Mouse (Mus musculus): Measurements from ENCODE around the gene Hist2h2ab.
"Not testable (repeated sequence)": the region's sequence is repeated elsewhere in the genome, so short reads cannot be mapped to it uniquely, and the experiment has no call there.

The Hist2h2ab gene

DNA sequence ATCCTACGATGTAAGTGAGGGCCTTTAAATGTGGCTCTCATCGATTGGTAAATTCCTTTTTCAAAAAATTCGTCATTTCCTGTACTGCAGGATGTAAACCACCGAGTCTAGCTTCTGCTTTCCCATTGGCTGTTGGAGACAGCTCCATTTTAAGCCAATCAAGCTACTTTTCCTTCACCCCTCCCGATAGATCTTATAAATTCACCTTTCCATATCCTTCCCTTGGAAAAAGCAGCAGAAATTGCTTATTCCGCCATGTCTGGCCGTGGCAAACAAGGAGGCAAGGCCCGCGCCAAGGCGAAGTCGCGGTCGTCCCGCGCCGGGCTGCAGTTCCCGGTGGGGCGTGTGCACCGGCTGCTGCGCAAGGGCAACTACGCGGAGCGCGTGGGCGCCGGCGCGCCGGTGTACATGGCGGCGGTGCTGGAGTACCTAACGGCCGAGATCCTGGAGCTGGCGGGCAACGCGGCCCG lies at the start of gene Hist2h2ab, which contains the start of gene Bola1:
Gene Hist2h2ab, plus strand, starts transcription at position 205 of the 470 bp plus-strand sequence.
Gene Bola1, minus strand, starts transcription at position 49 of the 470 bp plus-strand sequence.
- peak; percentile 65 for DNase-seq

DNA sequence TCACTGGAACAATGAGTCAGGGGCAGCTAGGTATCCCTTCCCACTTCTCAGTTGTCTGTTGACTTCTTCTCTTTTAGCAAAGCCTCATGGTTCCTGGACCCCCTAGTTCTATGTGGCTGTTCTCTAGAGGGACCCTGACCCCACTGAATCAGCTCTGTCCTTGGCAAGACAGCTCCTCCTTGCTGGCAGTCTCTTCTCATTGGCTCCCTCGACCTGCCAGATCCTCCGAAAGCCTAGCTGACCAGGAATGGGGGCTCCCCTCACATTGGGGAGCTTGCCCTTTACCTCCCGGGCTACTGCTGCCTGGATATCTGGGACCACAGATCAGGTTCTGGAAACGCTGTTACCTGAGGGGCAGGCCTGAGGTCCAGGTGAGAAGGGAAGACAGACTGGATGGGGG lies 49.4 kb upstream of the Hist2h2ab start:
- no peak for DNase-seq

DNA sequence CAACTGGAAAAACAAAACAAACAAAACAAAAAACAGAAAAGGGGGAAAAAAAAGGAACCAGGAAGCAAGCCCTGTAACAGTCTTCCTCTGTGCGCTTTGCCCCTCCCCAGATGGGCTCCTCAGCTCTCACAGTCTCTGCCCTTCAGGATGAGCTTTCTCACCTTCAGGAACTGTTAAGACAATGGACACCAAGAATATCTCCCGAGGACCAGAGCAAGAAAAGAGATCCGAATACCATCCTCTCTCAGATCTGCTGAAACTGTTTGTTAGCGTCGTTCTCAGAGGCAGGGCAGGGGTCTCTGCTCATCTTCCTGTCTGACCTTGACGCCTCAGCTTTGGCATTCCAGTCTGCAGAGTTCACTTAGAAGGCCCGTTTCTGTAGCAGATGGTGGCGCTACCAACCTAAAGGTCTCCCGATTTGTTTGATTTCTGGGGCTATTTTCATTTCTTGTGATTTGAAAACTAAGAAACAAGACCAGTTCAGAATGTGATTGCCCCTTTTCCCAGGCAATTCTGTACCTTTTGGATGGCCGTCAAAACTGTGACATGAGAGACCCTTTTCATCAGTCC lies 48.6 kb upstream of the Hist2h2ab start:
- DNase-seq: no peak

DNA sequence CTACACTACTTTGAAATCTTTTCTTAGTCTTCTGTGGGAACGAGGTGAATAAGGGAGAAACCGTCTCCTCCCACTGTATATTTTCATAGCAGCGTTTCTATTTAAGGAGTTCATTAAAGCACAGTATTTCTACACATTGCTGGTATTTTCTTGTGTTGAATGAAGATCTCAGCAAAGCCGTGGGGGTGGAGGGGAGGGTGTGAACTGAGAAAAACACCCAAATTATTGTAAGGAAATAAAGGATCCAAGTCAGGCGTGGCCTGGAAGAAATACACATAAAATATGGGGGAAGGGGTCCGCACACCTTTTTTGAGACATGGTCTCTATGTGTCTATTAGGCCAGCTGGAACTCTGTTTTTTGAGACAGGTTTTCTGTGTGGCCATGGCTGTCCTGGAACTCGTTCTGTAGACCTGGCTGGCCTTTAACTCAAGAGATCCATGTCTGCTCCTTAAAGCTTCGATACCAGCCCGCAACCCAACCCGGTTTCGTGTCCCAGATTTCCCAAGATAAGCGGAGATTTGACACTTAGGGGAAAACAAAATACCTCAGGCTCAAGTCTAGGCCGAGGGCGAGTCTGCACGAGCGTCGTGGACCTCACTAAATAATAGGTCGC lies 48.0 kb upstream of the Hist2h2ab start:
- DNase-seq: no peak

DNA sequence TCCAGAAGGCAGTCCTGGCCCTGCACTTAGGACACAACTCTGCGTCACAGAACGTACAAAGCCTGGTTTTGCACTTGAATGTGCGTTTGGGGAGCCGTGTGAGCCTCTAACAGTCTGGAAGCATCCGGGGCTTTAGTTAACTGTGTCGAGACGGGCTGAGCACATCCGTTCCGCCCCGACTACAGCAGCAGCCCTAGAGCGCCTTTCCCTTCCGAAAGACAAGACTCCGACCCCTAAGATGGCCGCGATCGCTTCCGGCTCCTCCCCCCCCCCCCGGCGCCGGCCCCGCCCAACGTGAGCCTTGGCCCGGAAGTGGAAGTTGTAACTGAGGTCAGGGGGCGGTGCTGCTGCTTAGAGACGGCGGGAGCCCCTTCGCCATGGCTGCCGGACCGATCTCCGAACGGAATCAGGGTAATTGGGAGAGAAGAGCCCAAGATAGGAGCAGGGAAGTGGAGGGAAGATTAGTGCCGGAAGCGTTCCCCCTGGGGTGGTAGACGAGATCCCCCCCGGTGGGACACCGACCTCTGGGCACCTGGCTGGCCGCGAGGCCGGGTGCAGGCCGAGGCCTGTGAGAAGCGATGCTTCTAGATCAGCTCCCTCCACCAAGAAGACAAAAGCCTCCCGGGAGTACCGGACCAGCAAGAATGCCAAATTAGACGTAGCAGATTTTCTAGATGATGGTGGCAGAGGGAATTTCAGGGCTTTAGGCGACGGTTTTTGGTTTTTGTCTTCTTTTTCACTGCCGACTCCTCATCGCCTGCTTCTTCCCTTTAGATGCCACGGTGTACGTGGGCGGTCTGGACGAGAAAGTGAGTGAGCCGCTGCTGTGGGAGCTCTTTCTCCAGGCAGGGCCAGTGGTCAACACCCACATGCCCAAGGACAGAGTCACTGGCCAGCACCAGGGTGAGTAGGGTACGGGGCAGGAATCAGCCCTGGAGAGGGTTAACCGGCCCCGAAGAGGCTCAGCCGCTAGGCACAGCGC lies 47.2 kb upstream of the Hist2h2ab start, which contains the start of gene Sf3b4:
Gene Sf3b4, plus strand, starts transcription at position 136 of the 982 bp plus-strand sequence.
- DNase-seq: peak; percentile 82

DNA sequence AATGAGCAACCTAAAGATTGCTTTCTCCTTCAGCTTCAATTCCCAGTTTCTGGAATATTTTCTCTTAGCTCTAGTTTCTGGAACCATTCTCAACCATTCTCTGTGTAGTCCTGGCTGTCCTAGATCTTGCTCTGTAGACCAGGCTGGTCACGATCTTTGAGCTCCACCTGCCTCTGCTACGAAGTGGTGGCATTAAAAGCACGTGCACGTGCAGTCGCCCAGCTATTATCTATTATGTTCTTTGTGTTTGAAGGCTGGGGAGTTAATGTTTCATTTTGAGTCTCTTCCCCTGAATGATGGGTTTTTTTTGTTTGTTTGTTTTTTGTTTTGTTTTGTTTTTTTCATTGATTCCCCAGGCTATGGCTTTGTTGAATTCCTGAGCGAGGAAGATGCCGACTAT lies 46.5 kb upstream of the Hist2h2ab start:
- no peak for DNase-seq

DNA sequence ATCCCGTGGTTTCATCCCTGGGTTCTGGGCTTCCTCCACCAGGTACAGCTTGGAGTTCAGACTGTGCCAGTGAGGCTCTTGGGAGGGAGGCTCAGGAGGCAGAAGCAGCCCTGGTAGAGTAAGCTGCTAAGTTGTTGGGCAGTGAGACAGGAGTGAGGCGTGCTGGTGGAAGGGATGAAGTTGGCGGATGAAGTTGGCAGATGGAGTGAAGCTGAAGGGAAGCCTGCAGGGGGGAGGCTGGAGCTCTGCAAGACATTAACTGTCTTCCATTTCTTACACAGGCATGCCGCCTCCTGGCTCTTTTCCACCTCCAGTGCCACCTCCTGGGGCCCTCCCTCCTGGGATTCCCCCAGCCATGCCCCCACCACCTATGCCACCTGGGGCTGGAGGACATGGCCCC lies 45.6 kb upstream of the Hist2h2ab start:
- not testable (repeated sequence) for DNase-seq

DNA sequence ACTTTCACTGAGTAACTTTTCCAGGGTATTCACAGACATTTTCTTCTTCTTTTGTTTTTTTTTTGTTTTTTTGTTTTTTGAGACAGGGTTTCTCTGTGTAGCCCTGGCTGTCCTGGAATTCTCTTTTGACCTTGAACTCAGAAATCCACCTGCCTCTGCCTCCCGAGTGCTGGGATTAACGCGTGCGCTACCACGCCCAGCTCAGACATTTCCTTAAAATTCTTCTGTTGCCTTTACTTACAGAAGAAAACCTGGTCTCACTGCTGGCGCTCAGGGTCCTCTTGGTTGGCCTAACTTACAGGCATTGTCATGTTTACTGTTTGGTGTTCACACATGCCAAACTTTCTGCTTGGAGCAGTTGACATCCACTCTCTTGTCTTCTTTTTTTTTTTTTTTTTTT lies 44.4 kb upstream of the Hist2h2ab start:
- no peak for DNase-seq

DNA sequence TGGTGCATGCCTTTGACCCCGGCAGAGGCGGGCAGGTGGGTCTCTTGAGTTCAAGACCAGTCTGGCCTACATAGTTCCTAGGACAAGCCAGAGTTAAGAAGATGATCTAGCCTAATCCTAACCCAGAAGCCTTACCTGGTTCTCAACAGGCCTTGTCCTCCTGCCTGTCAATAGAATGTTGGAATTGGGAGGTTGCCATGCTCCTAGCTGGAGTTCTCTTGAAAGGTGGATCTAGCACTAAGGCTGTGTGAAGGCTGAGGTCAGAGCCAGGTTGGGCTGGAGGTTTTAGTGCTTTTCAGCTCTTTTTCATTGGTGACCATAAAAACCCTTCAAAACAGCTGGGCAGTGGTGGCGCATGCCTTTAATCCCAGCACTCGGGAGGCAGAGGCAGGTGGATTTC lies 41.2 kb upstream of the Hist2h2ab start:
- DNase-seq: no peak

DNA sequence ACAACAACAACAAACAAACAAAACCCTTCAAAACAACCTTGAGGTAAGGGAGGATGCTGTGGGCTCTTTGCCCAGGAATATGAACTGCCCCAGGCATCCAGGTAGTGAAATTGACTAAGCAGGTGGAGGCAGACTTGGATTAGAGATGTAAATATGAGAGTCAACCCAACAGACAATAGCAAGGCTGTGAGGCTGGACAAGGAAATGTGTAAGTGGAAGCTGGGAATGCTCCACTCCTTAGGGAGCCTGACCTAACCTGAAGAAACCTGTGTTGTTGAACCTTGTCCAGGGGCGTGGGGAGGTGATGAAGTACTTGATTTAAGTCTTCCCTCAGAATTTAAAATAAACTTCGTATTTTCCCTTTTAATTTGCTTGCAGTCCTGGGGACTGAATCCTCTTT lies 40.8 kb upstream of the Hist2h2ab start:
- DNase-seq: no peak

DNA sequence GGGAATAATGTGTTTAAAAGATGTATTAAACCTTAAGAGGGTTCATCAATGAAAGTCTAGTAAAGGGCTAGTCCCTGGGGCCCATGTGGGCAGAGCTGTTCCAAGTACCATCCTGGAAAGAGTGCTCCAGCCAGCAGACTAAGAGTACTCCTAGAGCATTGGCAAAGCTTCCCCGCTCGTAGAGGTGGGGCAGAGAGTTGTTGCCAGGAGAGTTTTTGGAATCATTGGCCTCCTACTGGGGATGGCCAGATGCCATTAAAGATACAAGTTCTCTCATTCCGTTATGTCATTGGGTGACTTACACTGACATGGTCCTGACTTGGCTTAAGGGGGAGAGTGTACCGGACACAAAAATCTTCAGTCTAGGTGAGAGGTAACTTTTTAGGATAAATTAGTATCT lies 40.1 kb upstream of the Hist2h2ab start:
- no peak for DNase-seq

DNA sequence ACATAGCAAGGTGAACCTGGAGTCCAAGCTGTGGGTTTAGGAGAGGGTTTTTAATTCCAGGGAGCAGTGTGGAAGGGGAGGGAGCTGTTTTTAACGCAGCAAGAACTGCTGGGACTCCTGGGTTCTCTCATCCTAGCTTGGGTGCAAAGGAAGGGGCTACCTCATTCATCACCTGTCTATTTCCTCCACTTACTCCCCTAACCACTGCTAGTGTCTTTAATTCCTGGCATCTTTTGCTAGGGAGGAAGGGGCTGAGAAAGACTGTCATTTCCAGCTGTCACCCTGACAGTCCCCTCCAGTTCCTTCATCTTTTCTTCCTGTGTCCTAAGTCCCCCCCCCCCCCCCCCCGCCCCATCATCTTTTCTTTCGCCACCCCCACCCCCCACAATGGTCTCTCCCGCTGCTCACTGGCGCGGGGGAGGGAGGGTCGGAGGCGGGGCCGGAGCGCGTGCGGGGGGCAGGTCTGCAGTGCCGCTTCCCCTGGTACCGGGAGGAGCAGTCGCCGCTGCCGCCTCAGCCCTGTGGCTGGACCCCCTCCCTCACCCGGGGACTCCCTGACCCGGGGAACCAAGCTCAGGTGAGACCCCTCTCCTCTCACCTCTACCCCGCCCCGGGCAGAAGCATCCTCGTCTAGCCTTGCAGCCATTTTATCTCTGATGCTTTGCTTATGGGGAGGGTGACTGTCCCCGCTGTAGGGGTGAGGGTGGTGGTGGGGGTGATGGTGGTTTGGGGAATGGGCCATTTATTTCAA lies 38.8 kb upstream of the Hist2h2ab start, which contains the start of gene Sv2a:
Gene Sv2a, plus strand, starts transcription at position 425 of the 751 bp plus-strand sequence.
- DNase-seq: peak; percentile 83

DNA sequence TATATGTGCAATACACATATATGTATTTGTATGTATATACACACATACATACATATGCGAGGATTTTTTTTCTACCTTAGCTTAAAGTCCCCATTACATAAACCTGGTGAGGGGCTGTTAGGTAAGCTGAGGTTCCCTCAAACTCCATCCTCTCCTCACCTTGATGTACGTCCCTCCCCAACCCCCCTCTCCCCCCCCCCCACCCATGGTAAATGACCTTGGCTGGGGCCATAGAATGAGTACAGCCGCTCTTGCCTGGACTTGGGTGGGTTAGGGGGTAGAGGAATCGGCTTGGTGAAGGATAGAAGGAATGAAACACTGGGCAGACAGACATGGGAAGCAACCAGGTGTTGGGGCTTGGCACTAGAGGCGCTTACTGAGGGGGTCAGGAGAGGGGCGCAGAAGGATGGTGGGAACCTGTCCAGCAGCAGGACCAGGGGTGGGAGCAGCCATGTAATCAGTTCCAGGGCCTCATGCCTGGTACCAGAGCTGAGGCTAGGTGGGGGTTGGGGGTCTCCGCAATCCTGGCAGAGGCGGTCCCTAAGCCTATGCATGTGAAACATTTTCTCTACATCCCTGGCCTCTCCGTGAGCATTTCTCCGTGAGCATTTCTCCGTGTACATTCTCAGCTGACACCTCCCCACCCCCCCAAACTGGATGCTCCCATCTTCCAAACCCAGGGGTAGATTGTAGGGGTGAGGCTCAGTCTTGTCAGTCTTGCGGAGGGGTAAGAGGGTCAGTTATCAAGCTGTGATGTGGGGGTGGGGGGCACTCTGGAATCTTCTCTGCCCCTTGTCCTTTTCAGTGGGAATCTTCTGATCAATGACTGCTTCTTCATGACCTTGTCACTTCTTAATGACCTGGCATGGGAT lies 37.9 kb upstream of the Hist2h2ab start:
- peak; percentile 49 for DNase-seq

DNA sequence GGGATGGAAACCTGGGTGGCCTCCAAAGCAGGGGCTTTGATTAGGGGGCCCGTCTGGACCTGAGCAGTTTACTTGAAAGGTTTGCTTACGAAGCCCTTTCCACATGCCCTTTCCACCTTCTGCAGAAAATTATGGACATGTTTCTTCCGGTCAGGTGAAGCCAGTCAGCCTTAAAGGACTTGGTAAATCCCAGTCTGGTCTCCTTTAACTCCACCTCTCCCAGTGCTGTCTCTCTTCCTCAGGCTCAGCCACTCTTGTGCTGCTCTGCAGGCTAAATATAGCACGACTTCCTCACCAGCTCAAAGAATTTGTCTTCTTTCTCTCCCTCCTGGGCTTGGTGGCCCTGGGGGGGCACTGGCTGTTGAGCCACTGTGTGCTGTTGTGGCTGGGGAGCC lies 37.3 kb upstream of the Hist2h2ab start:
- no peak for DNase-seq

DNA sequence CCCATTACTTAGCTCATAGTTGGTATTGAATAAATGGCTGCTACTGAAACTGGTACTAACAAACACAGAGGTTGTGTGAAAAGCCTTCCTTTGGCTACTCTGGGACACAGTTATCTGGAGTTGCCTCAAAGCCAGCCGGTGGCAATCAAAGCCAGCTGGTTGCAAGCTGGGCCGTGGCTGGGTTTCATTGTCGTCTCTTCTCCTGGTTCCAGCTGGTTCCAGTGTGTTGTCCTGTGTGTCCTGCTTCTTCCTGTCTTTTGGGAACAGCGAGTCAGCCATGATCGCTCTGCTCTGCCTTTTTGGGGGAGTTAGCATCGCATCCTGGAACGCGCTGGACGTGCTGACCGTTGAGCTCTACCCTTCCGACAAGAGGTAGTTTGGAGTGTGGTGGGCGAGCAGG lies 26.7 kb upstream of the Hist2h2ab start:
- DNase-seq: no peak

DNA sequence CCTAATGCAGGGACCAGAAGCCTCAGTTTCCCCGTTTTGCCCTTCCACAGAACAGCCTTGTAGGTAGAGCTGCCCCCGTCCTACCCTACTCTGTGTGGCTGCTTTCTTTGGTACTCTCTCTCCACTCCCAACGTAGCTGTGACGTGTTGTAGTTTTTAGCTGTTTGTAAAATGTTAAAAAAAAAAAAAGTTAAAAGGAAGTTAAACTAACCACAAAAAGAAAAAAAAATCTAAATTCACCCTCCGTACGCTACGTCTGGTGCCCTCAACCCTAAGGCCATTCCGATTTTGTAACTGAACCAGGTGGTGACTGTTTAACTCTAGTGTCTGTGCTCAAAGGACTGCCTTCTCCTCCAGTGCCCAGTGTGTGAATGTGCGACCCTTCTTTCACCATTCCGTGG lies 24.7 kb upstream of the Hist2h2ab start:
- DNase-seq: no peak

DNA sequence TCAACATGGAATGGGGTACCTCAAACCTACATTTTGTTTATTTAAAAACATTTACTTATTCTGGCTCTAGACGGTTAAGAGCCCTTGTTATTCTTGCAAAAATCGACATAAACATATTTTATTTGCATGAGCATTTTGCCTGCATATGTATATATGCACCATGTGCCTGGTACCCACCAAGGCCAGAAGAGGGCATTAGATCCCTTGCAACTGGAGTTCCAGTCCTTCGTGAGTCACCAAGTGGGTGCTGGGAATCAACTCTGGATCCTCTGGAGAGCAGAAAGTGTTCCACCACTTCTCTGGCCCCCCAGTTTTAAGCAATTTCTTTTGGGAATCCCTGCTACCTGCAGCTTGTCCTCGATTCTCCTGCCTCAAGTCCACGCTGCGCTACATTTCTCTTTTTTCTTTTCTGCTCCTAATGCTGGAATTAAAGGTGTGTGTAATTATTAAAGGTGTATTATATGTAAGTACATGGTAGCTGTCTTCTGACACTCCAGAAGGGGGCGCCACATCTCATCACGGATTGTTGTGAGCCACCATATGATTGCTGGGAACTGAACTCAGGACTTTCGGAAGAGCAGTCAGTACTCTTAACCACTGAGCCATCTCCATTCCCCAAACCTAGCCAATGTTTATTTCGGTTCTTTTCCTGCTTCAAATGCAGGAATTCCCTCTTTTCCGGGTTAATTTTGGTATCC lies 23.9 kb upstream of the Hist2h2ab start:
- DNase-seq: peak; percentile 54

DNA sequence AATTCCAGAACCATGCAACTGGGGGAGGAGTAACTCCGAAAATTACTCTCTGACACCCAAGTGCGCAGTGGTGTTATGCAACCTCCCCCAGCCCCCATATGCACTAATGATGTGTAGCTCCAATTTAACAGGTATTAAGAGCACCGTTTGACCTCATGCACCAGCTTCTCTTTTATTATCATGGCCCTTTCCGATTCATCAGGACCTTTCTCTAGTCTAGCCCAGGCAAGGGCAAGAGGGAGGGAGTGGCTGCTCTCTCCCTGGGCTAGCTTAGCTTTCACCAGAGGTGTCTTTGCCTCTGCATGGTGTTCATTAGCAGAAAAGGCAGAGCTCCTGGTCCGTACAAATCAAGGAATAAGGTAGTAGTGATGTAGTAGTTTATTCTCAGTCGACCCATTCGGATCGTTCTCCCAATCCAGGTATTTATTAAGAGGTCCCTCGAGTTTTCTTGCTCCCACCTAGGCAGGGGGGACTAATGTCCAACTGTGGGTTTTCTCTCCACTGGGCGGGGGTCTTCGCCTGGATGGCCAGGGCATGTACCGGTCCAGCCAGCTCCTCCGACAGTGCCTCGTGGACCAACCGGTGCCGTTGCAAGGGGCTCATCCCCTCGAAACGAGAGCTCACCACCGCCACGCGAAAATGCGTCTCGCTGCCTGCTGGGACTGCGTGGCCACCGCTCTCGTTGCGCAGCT lies 23.1 kb upstream of the Hist2h2ab start:
- DNase-seq: no peak

DNA sequence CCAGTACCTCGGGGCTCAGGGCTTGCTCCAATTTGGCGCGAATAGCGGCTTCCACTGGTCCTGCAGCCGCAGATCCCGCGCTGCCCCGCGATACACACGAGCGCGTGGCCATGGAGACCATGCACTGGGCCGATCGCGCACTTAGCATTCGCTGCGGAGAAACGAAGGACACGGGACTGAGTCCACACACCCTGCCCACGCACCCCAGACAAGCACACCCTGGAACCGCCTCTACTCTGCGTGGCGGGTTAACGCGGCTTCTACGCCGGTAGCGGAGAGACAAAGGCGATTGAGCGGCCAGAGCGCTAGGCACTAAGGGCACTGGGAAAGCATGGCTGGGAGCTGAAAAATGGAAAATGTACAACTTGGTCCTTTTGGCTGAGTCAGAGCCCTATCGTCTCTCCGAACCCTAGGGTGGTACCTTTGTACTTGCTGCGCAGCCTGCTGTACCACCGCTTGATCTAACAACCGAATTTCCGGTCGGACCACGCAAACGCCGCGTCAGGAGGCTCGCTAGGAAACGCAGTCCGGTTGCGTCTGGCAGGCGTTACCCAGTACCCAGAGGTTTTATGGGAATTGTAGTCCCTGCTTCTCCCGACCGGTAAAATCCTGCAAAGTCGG lies 22.4 kb upstream of the Hist2h2ab start:
- peak; percentile 86 for DNase-seq

DNA sequence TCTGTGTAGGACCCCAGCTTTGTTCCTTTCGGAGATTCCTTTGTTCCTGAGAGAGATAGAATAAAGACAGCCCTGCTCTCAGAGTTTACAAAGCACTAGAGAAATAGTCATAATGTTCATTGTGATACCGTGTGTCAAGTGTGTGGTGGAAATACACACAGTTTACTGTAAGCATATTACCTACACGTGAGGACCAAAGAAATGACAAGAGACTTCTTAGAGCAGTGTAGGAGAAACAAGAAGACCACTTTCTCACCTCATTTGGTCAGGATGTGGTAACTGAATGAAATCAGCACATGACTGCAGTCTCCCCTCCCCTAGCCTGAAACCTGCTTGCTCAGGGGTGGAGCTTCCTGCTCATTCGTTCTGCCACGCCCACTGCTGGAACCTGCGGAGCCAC lies 21.5 kb upstream of the Hist2h2ab start:
- DNase-seq: no peak
